ENCODE assay signal across 8 mouse cellular contexts in genomic region chr10:86300293-86301116, GRCm38 (mm10). TPM values are rescaled to one million over a fixed set of nuclear protein-coding genes. Genes with fewer than 3 reads are reported as not detected.
DNase-seq lines count a peak whose midpoint lies in the region; ATAC-seq and TF ChIP-seq lines count a peak whose summit lies in the region.

TSS of gene Timp3 (plus strand) at chr10:86300372.

- H3K27me3 ChIP-seq in forebrain, embryonic 13.5 days, result peaks cover 11% of the 10 kb centered on the region; the same call in 1 of the 2 replicates
- H3K27me3 ChIP-seq in heart, embryonic 14.5 days (ENCODE audit: control insufficient read depth, insufficient read depth, low read length), result no peaks in the 10 kb centered on the region; the same call in 1 of the 2 replicates
- no peaks in the 10 kb centered on the region for H3K27me3 ChIP-seq in kidney, postnatal 0 days (ENCODE audit: insufficient read depth, low read length)
- H3K27me3 ChIP-seq in liver, embryonic 11.5 days (replicated peaks; ENCODE audit: control insufficient read depth, insufficient read depth, low read length), result peaks cover 11% of the 10 kb centered on the region; the same call in 1 of the 2 replicates
- no peaks in the 10 kb centered on the region for H3K27me3 ChIP-seq in neural tube, embryonic 11.5 days (ENCODE audit: control insufficient read depth, insufficient read depth, low read length)

- no peak for DNase-seq in thymus, postnatal 0 days (ENCODE audit: low spot score)
- no peak for DNase-seq in thymus, postnatal 10 days (ENCODE audit: low spot score in 2 of 2)
- DNase-seq in kidney, postnatal 0 days (ENCODE audit: low spot score), result peak; percentile 91
- DNase-seq in liver, embryonic 11.5 days (ENCODE audit: low spot score), result peak; percentile 70
- peak; percentile 85 for DNase-seq in neural tube, embryonic 11.5 days (ENCODE audit: low spot score)
- peak; percentile 63 for DNase-seq in urinary bladder, postnatal 25 days (ENCODE audit: low spot score)

- peak within 1 kb of the TSS; percentile 51 for H3K4me3 ChIP-seq in forebrain, embryonic 13.5 days
- peak within 1 kb of the TSS; percentile 77 to 79 for H3K4me3 ChIP-seq in heart, embryonic 14.5 days (ENCODE audit: control insufficient read depth in 1 of 2, insufficient read depth in 1 of 2, low read depth in 1 of 2, low read length in 2 of 2)
- peak within 1 kb of the TSS; percentile 72 for H3K4me3 ChIP-seq in kidney, postnatal 0 days (replicated peaks; ENCODE audit: low read depth, low read length)
- peak within 1 kb of the TSS; percentile 60 for H3K4me3 ChIP-seq in liver, embryonic 11.5 days (ENCODE audit: low read depth, low read length)
- peak within 1 kb of the TSS; percentile 47 for H3K4me3 ChIP-seq in neural tube, embryonic 11.5 days (ENCODE audit: low read depth, low read length)

- ATAC-seq in forebrain, embryonic 13.5 days, result peak; percentile 86
- ATAC-seq in heart, embryonic 14.5 days (ENCODE audit: insufficient number of reproducible peaks, insufficient read depth, low FRiP score, low read depth), result peak; percentile 89
- ATAC-seq in kidney, postnatal 0 days (replicated peaks; ENCODE audit: low FRiP score, low read depth), result peak; percentile 87
- ATAC-seq in liver, embryonic 11.5 days (replicated peaks; ENCODE audit: low FRiP score), result peak; percentile 65
- peak; percentile 87 for ATAC-seq in neural tube, embryonic 11.5 days (ENCODE audit: insufficient read depth, low FRiP score, low TSS enrichment)

- peaks cover 52% of the 10 kb centered on the region for H3K4me1 ChIP-seq in forebrain, embryonic 13.5 days
- peaks cover 19 to 27% of the 10 kb centered on the region in 2 experiments for H3K4me1 ChIP-seq in heart, embryonic 14.5 days (ENCODE audit: control insufficient read depth in 2 of 2, insufficient read depth in 2 of 2, low read length in 2 of 2)
- peaks cover 15% of the 10 kb centered on the region for H3K4me1 ChIP-seq in kidney, postnatal 0 days (replicated peaks; ENCODE audit: insufficient read depth, low read length)
- H3K4me1 ChIP-seq in liver, embryonic 11.5 days (replicated peaks; ENCODE audit: control insufficient read depth, insufficient read depth, low read length), result peaks cover 21% of the 10 kb centered on the region
- H3K4me1 ChIP-seq in neural tube, embryonic 11.5 days (ENCODE audit: control insufficient read depth, insufficient read depth, low read length), result peaks cover 11% of the 10 kb centered on the region

- H3K27ac ChIP-seq in forebrain, embryonic 13.5 days, result no peak within 1 kb of the TSS
- peak within 1 kb of the TSS; percentile 35 to 88 for H3K27ac ChIP-seq in heart, embryonic 14.5 days (replicated peaks in 1 of 2; ENCODE audit: control insufficient read depth in 1 of 2, insufficient read depth in 1 of 2, low read depth in 2 of 2, low read length in 2 of 2)
- peak within 1 kb of the TSS; percentile 84 for H3K27ac ChIP-seq in kidney, postnatal 0 days
- H3K27ac ChIP-seq in liver, embryonic 11.5 days (ENCODE audit: low read depth, low read length), result 0 out of 2 replicates have a peak within 1 kb of the TSS, but pooled peaks have one; percentile 3
- no peak within 1 kb of the TSS for H3K27ac ChIP-seq in neural tube, embryonic 11.5 days (ENCODE audit: low read depth, low read length)

- H3K9ac ChIP-seq in forebrain, embryonic 13.5 days, result peak within 1 kb of the TSS; percentile 70
- peak within 1 kb of the TSS; percentile 94 for H3K9ac ChIP-seq in heart, embryonic 14.5 days (ENCODE audit: low read length)
- peak within 1 kb of the TSS; percentile 85 for H3K9ac ChIP-seq in kidney, postnatal 0 days (ENCODE audit: low read depth, low read length)
- H3K9ac ChIP-seq in liver, embryonic 11.5 days (ENCODE audit: low read depth, low read length), result peak within 1 kb of the TSS; percentile 62
- peak within 1 kb of the TSS; percentile 65 for H3K9ac ChIP-seq in neural tube, embryonic 11.5 days (ENCODE audit: low read length)

- no peaks in the 10 kb centered on the region for H3K9me3 ChIP-seq in forebrain, embryonic 13.5 days (replicated peaks)
- no peaks in the 10 kb centered on the region for H3K9me3 ChIP-seq in heart, embryonic 14.5 days (ENCODE audit: control insufficient read depth, low read length)
- H3K9me3 ChIP-seq in kidney, postnatal 0 days (replicated peaks; ENCODE audit: low read length), result no peaks in the 10 kb centered on the region
- H3K9me3 ChIP-seq in liver, embryonic 11.5 days (ENCODE audit: control insufficient read depth, low read length), result no peaks in the 10 kb centered on the region
- no peaks in the 10 kb centered on the region for H3K9me3 ChIP-seq in neural tube, embryonic 11.5 days (ENCODE audit: control insufficient read depth, low read length)

- H3K4me2 ChIP-seq in forebrain, embryonic 13.5 days, result peak within 1 kb of the TSS; percentile 99
- peak within 1 kb of the TSS; percentile 92 for H3K4me2 ChIP-seq in heart, embryonic 14.5 days (ENCODE audit: low read length)
- H3K4me2 ChIP-seq in kidney, postnatal 0 days (ENCODE audit: low read length), result peak within 1 kb of the TSS; percentile 74
- H3K4me2 ChIP-seq in liver, embryonic 11.5 days, result peak within 1 kb of the TSS; percentile 98
- H3K4me2 ChIP-seq in neural tube, embryonic 11.5 days (ENCODE audit: low read depth), result peak within 1 kb of the TSS; percentile 81

- no peaks in the 10 kb centered on the region for H3K36me3 ChIP-seq in forebrain, embryonic 13.5 days (ENCODE audit: poor library complexity, severe bottlenecking)
- peaks cover 12% of the 10 kb centered on the region for H3K36me3 ChIP-seq in heart, embryonic 14.5 days (ENCODE audit: control insufficient read depth, insufficient read depth, low read length)
- H3K36me3 ChIP-seq in kidney, postnatal 0 days (ENCODE audit: insufficient read depth, low read length), result no peaks in the 10 kb centered on the region
- H3K36me3 ChIP-seq in liver, embryonic 11.5 days (ENCODE audit: control insufficient read depth, insufficient read depth, low read length), result no peaks in the 10 kb centered on the region
- no peaks in the 10 kb centered on the region for H3K36me3 ChIP-seq in neural tube, embryonic 11.5 days (ENCODE audit: control insufficient read depth, insufficient read depth, low read length)

- 1% methylated on average over 65 of the region's 65 CpGs for WGBS in forebrain, embryonic 13.5 days
- under 1% methylated on average over 59 of the region's 65 CpGs for WGBS in heart, embryonic 14.5 days
- under 1% methylated on average over 64 of the region's 65 CpGs for WGBS in kidney, postnatal 0 days
- WGBS in liver, embryonic 11.5 days, result under 1% methylated on average over 64 of the region's 65 CpGs
- WGBS in neural tube, embryonic 11.5 days, result 0% methylated on average over 43 of the region's 65 CpGs

- 0 out of 2 replicates have a peak, but pooled peaks have one; percentile 6 for TF ChIP-seq CTCF in kidney, postnatal 0 days (IDR thresholded peaks at IDR 0.05; ENCODE audit: low read depth)

RNA-seq across cellular contexts. Expression of gene Timp3, which starts in this region (rescaled TPM):
- 18.2 and 25.2 TPM in 2 replicates for polyA plus RNA-seq in thymus, postnatal 0 days (2015; fragmentation: Nextera tagmentation; extraction: Ambion mirVana)
- polyA plus RNA-seq in forebrain, embryonic 13.5 days (2015; fragmentation: Nextera tagmentation; extraction: Ambion mirVana), result 13.3 and 13.6 TPM in 2 replicates
- 91.0 and 92.7 TPM in 2 replicates for polyA plus RNA-seq in heart, embryonic 14.5 days (2014; fragmentation: Nextera tagmentation; extraction: Ambion mirVana)
- 87.4 and 99.7 TPM in 2 replicates for polyA plus RNA-seq in kidney, postnatal 0 days (2015; fragmentation: Nextera tagmentation; extraction: Ambion mirVana)
- polyA plus RNA-seq in liver, embryonic 11.5 days (2014; fragmentation: Nextera tagmentation; extraction: Ambion mirVana), result 32.3 and 33.2 TPM in 2 replicates
- polyA plus RNA-seq in neural tube, embryonic 11.5 days (2014; fragmentation: Nextera tagmentation; extraction: Ambion mirVana), result 42.2 and 43.1 TPM in 2 replicates

Comparison
In these comparisons a context has a peak if more than half of its experiments do, and no peak if none do; other contexts are left out.
1. DNase-seq: peak in kidney, postnatal 0 days (single experiment), liver, embryonic 11.5 days (single experiment), neural tube, embryonic 11.5 days (single experiment) and urinary bladder, postnatal 25 days (single experiment); none in thymus, postnatal 0 days (single experiment) and thymus, postnatal 10 days (0 of 2).
2. H3K27ac ChIP-seq: peak in heart, embryonic 14.5 days (2 of 2), kidney, postnatal 0 days (single experiment) and liver, embryonic 11.5 days (single experiment); none in forebrain, embryonic 13.5 days (single experiment) and neural tube, embryonic 11.5 days (single experiment).
3. Peak in every context shown above with its lines, with median percentiles within 50 percentile points of each other: ATAC-seq, H3K4me2 ChIP-seq, H3K4me3 ChIP-seq and H3K9ac ChIP-seq.